Mouse (Mus musculus) intestine, embryonic 16.5 days (tissue): ENCODE results near the gene Rnf126. TPM values are rescaled to one million over a fixed set of nuclear protein-coding genes. Genes with fewer than 3 reads are reported as not detected.

Experiments used
- ATAC-seq: fragments of 200-750 bp; cut with Nextera tagmentation; 2 replicates; pipeline ENCODE4 v1.8.0; 2017; ENCODE audit warnings: moderate TSS enrichment, moderate library complexity
- H3K27ac ChIP-seq: fragments of 300-500 bp; sonication (generic); 2 replicates; pipeline ENCODE4 v1.5.1; 2014; ENCODE audit warnings: mild to moderate bottlenecking, low read length
- H3K27me3 ChIP-seq: fragments of 300-500 bp; sonication (generic); replicated peaks from 2 replicates; pipeline ENCODE4 v1.6.1; 2014; ENCODE audit warnings: low read length, control low read depth, mixed read lengths; ENCODE audit not compliant: control insufficient read depth, insufficient read depth
- H3K36me3 ChIP-seq: fragments of 300-500 bp; sonication (generic); 2 replicates; pipeline ENCODE4 v1.6.1; 2014; ENCODE audit warnings: low read length, control low read depth; ENCODE audit not compliant: control insufficient read depth, insufficient read depth
- H3K4me1 ChIP-seq: fragments of 300-500 bp; sonication (generic); 2 replicates; pipeline ENCODE4 v1.6.1; 2014; ENCODE audit warnings: low read length, control low read depth, mixed read lengths; ENCODE audit not compliant: control insufficient read depth, insufficient read depth
- H3K4me2 ChIP-seq: fragments of 300-500 bp; sonication (generic); 2 replicates; pipeline ENCODE4 v1.6.1; 2014; ENCODE audit warnings: low read depth, low read length, control low read depth
- H3K4me3 ChIP-seq: fragments of 300-500 bp; sonication (generic); 2 replicates; pipeline ENCODE4 v1.5.1; 2014; ENCODE audit warnings: mild to moderate bottlenecking, low read length
- H3K9ac ChIP-seq: fragments of 300-500 bp; sonication (generic); 2 replicates; pipeline ENCODE4 v1.6.1; 2014; ENCODE audit warnings: low read depth, low read length
- H3K9me3 ChIP-seq: fragments of 300-500 bp; sonication (generic); 2 replicates; pipeline ENCODE4 v1.6.1; 2016; ENCODE audit warnings: low read length, control low read depth; ENCODE audit not compliant: control insufficient read depth
- WGBS: fragments of 180-500 bp; shearing (Covaris S2); extraction: QIAGEN DNeasy Blood & Tissue Kit; methylation state at CpG from one replicate; pipeline ENCODE4 v1.1.7; 2014; 5-methylcytosine and 5-hydroxymethylcytosine counted together
- polyA plus RNA-seq: library from polyadenylated mRNA; unstranded; fragments of >200 nt; fragmentation: Nextera tagmentation; extraction: Ambion mirVana; gene quantifications from 2 replicates; pipeline ENCODE4 v1.2.1, GENCODE M21; 2015

Gene Rnf126
- polyA plus RNA-seq, 1 experiment from 2014 or later: 39.7 TPM

DNA sequence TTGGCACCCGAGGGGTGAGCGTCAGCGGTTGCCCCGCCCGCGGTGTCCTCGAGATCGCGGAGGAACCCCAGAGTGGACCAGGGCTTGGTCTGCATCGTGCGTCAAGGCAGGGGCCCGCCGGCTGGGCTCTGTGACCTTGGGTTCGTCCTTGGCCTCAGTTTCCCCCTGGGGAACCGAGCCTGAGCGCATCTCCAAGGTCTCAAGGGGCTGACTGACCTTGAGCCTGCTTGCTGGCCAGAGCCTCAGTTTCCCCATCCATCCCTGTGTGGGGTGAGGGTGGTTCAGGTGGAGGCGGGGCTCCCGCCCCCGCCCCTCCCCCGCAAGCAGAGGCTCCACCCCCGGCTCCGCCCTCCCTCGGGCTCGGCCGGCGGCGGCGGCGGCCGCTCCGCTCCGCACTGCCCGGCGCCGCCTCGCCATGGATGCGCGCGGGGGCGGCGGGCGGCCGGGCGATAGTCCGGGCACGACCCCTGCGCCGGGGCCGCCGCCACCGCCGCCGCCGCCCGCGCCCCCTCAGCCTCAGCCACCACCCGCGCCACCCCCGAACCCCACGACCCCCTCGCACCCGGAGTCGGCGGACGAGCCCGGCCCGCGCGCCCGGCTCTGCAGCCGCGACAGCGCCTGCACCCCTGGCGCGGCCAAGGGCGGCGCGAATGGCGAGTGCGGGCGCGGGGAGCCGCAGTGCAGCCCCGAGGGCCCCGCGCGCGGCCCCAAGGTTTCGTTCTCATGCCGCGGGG, 50.3 kb downstream of the Rnf126 start, which contains the start of gene Hcn2:
Gene Hcn2 (plus strand): TSS at position 381 of the 734 bp plus-strand sequence.
- peak; percentile 52 for ATAC-seq
- peak within 1 kb of the TSS; percentile 67 for H3K4me3 ChIP-seq
- H3K4me2 ChIP-seq: peak within 1 kb of the TSS; percentile 95
- WGBS: 2% methylated on average over 57 of the region's 91 CpGs
- no peaks in the 10 kb centered on the region for H3K9me3 ChIP-seq
- peaks cover 13% of the 10 kb centered on the region for H3K4me1 ChIP-seq
- H3K27me3 ChIP-seq: peaks cover 40% of the 10 kb centered on the region
- no peak within 1 kb of the TSS for H3K27ac ChIP-seq
- peaks cover 5% of the 10 kb centered on the region; the same call in 1 of the 2 replicates for H3K36me3 ChIP-seq
- H3K9ac ChIP-seq: peak within 1 kb of the TSS; percentile 63

DNA sequence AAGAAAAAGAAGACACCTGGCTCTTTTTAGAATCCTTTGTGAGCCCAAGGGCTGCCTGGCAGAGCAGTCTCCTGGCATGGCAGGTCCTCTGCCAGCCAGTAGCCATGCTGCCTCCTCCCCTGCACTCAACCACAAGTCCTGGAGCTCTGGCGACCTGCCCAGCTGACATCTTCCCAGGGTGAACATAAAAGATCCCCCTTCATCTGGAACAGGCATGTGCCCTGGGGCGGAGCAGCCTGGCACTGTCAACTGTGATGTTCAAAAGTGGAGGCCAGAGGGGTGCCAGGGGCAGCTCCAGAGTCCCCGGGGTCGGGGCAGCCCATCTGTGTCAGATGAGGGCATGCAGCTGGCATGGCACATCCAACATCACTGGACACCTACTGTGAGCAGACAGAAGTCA, 51.8 kb downstream of the Rnf126 start:
- H3K27ac ChIP-seq: no peak overlapping the region
- H3K9me3 ChIP-seq: no peaks in the 10 kb centered on the region
- H3K4me3 ChIP-seq: no peak overlapping the region
- peaks cover 13% of the 10 kb centered on the region; the same call in 1 of the 2 replicates for H3K36me3 ChIP-seq
- H3K9ac ChIP-seq: no peak overlapping the region
- ATAC-seq: no peak
- peaks cover 13% of the 10 kb centered on the region for H3K4me1 ChIP-seq
- no peak overlapping the region for H3K4me2 ChIP-seq
- H3K27me3 ChIP-seq: peaks cover 40% of the 10 kb centered on the region
- 68% methylated on average over 4 of the region's 4 CpGs for WGBS

DNA sequence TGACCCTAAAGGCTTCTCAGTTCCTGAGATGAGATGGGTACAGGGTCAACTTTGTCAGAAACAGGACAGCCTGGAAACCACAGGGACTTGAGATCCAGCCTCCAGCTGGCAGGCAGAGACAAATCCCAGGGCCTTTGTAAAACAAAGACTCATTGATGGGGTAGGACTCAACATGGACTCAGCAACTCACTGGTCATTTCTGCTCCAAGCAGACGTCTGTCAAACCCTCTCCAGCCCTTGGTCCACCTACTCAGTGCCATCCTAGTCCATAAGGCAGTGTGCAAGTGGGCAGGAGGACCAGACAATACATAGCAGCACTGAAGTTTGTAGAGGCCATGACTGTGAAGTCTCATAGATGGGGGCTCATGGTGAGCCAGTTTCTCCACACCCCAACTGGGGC, 53.6 kb downstream of the Rnf126 start:
- no peak overlapping the region for H3K4me3 ChIP-seq
- H3K4me1 ChIP-seq: peaks cover 23% of the 10 kb centered on the region
- H3K9ac ChIP-seq: no peak overlapping the region
- no peak for ATAC-seq
- no peaks in the 10 kb centered on the region for H3K9me3 ChIP-seq
- no peak overlapping the region for H3K4me2 ChIP-seq
- peaks cover 21% of the 10 kb centered on the region; the same call in 1 of the 2 replicates for H3K36me3 ChIP-seq
- WGBS: 18% methylated on average over 1 of the region's 1 CpGs
- peaks cover 32% of the 10 kb centered on the region for H3K27me3 ChIP-seq
- no peak overlapping the region for H3K27ac ChIP-seq

DNA sequence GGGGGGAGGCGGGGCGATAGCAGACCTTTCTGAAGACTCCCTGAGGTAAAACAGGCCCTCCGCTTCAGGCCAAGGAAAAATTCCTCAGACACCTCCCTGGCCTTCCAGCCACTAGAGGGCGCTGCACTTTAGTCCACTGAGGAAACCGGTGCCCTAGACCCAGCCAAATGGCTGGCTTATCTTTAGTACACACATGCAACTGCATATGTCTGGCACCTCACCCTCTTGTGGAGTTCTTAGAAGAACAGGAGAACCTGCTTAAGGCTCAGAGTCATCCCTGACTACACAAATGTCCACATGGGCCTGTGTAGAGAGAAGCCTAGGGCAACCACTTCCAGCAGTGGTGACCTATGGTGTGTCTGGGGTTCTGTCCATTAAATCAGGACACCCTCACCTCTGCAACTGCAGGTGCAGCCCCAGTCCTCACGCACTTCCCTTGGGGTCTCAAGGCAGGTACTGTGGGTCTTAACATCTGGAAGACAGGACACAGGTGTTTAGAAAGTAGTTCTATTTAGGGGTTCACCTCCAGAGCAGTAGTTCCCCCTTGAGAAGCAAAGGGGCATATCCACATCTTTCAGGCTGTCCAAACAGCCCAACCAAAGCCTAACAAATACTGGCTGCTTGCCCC, 54.1 kb downstream of the Rnf126 start:
- Histone ChIP-seq H3K9me3 (no peaks in the 10 kb centered on the region), H3K4me3 (no peak overlapping the region), H3K9ac (no peak overlapping the region), H3K4me1 (peaks cover 28% of the 10 kb centered on the region), H3K36me3 (peaks cover 22% of the 10 kb centered on the region; the same call in 1 of the 2 replicates), H3K4me2 (no peak overlapping the region), H3K27me3 (peaks cover 29% of the 10 kb centered on the region), H3K27ac (no peak overlapping the region)
- ATAC-seq: peak; percentile 58
- 9% methylated on average over 6 of the region's 6 CpGs for WGBS

DNA sequence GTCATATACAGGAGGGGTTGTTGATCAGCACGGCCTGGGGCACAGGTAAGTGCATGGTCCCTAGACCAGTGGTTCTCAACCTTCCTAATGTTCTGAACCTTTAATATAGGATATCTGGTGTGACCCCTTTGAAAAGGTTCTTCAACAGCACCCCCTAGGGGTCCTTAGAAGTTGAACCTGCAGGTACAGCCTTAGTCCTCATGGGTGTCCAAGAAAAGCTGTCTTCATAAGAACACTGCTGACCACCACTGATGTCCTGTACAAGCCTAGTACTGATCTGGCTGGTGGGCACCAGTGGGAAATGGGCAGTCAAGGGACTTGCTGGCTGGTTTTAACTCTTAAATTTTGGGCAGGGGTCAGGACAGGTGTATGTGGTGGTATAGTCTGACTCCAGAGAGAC, 54.7 kb downstream of the Rnf126 start:
- 74% methylated on average over 1 of the region's 1 CpGs for WGBS
- Histone ChIP-seq H3K4me2 (no peak overlapping the region), H3K9me3 (no peaks in the 10 kb centered on the region), H3K36me3 (peaks cover 27% of the 10 kb centered on the region; the same call in 1 of the 2 replicates), H3K27me3 (peaks cover 23% of the 10 kb centered on the region), H3K4me3 (no peak overlapping the region), H3K4me1 (peaks cover 29% of the 10 kb centered on the region), H3K27ac (no peak overlapping the region), H3K9ac (no peak overlapping the region)
- peak; percentile 8 for ATAC-seq

DNA sequence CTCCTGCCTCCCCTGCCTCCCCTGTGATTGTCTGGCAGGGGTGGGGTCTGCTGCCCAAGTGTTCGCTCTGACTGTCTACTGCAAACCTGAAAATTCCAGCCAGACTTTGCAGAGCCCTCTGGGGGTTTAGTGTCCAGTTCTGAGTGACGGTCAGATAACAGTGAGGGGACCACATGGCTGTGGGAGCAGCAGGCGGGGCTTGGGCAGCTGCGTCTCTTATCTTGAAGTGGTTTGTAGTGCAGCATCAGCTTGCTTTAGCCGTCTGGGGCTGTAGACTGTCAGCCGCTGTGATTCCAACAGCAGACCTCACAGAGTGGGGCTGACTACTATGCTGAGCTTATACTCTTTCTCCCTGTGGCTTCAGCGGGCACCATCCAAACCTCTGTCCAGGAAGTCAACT, 57.4 kb downstream of the Rnf126 start:
- Histone ChIP-seq H3K4me2 (no peak overlapping the region), H3K9ac (no peak overlapping the region), H3K27me3 (no peaks in the 10 kb centered on the region), H3K9me3 (no peaks in the 10 kb centered on the region), H3K4me3 (no peak overlapping the region), H3K27ac (no peak overlapping the region), H3K4me1 (peaks cover 40% of the 10 kb centered on the region), H3K36me3 (peaks cover 27% of the 10 kb centered on the region; the same call in 1 of the 2 replicates)
- ATAC-seq: no peak
- 60% methylated on average over 7 of the region's 7 CpGs for WGBS

DNA sequence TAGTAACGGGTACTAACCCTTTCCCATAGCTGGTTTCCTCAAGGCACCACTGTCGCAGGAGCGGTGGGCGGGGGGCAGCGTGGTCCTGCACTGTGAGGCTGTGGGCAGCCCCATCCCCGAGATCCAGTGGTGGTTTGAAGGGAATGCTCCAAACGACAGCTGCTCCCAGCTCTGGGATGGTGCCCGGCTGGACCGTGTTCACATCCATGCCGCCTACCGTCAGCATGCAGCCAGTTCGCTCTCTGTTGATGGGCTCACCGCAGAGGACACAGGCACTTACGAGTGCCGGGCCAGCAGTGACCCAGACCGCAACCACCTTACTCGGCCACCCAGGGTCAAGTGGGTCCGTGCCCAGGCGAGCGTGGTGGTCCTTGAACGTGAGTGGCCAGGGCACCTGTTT, 58.1 kb downstream of the Rnf126 start:
- Histone ChIP-seq H3K27ac (no peak overlapping the region), H3K4me3 (no peak overlapping the region), H3K9ac (peak overlapping the region; percentile 19; the same call in 1 of the 2 replicates), H3K27me3 (no peaks in the 10 kb centered on the region), H3K9me3 (no peaks in the 10 kb centered on the region), H3K36me3 (peaks cover 27% of the 10 kb centered on the region; the same call in 1 of the 2 replicates), H3K4me1 (peaks cover 40% of the 10 kb centered on the region), H3K4me2 (no peak overlapping the region)
- no peak for ATAC-seq
- WGBS: 88% methylated on average over 21 of the region's 21 CpGs

Other genes with a start within 250 kb of the Rnf126 start
- gene Plpp2, start 233.2 kb downstream of the Rnf126 start, polyA plus RNA-seq: 140 and 145 TPM in 2 replicates
- gene Mier2, start 211.8 kb downstream of the Rnf126 start, polyA plus RNA-seq: 36.7 and 38.4 TPM in 2 replicates
- gene Theg, start 179.6 kb downstream of the Rnf126 start, polyA plus RNA-seq: not detected in 2 replicates
- gene C2cd4c, start 152.9 kb downstream of the Rnf126 start, polyA plus RNA-seq: 0.02 and 0.07 TPM in 2 replicates
- gene Shc2, start 129.0 kb downstream of the Rnf126 start, polyA plus RNA-seq: 1.1 and 2.5 TPM in 2 replicates
- gene Odf3l2, start 121.2 kb downstream of the Rnf126 start, polyA plus RNA-seq: not detected in 2 replicates
- 27.4 and 31.8 TPM in 2 replicates for gene Madcam1, start 102.4 kb downstream of the Rnf126 start, polyA plus RNA-seq
- 56.8 and 64.4 TPM in 2 replicates for gene Tpgs1, start 97.6 kb downstream of the Rnf126 start, polyA plus RNA-seq
- 120 and 128 TPM in 2 replicates for gene Cdc34, start 84.8 kb downstream of the Rnf126 start, polyA plus RNA-seq
- gene Gzmm, start 77.9 kb downstream of the Rnf126 start, polyA plus RNA-seq: 0.21 and 0.56 TPM in 2 replicates
- 1,158 and 1,189 TPM in 2 replicates for gene Bsg, start 62.5 kb downstream of the Rnf126 start, polyA plus RNA-seq
- 0.04 TPM in 1 of 2 replicates, not detected in the other for gene Hcn2, start 50.3 kb downstream of the Rnf126 start, polyA plus RNA-seq
- gene Polrmt, start 20.4 kb downstream of the Rnf126 start, polyA plus RNA-seq: 38.8 and 40.5 TPM in 2 replicates
- gene Fgf22, start 11.9 kb downstream of the Rnf126 start, polyA plus RNA-seq: 0.26 TPM in 1 of 2 replicates, not detected in the other
- gene Fstl3, start 10.3 kb upstream of the Rnf126 start, polyA plus RNA-seq: 15.1 and 16.6 TPM in 2 replicates
- gene Prss57, start 24.0 kb upstream of the Rnf126 start, polyA plus RNA-seq: 0.07 and 0.11 TPM in 2 replicates
- gene Palm, start 26.6 kb upstream of the Rnf126 start, polyA plus RNA-seq: 44.1 and 44.8 TPM in 2 replicates
- 204 and 210 TPM in 2 replicates for gene Misp, start 54.0 kb upstream of the Rnf126 start, polyA plus RNA-seq
- gene Ptbp1, start 87.5 kb upstream of the Rnf126 start, polyA plus RNA-seq: 295 and 302 TPM in 2 replicates
- 2.7 and 2.8 TPM in 2 replicates for gene Prtn3, start 107.5 kb upstream of the Rnf126 start, polyA plus RNA-seq
- 25.5 and 28.2 TPM in 2 replicates for gene Plppr3, start 107.7 kb upstream of the Rnf126 start, polyA plus RNA-seq
- 0.42 and 2.4 TPM in 2 replicates for gene Elane, start 119.3 kb upstream of the Rnf126 start, polyA plus RNA-seq
- gene Cfd, start 123.9 kb upstream of the Rnf126 start, polyA plus RNA-seq: not detected in 2 replicates
- 34.1 and 37.2 TPM in 2 replicates for gene Med16, start 142.0 kb upstream of the Rnf126 start, polyA plus RNA-seq
- 2.1 and 7.8 TPM in 2 replicates for gene Gm26602, start 143.9 kb upstream of the Rnf126 start, polyA plus RNA-seq
- 0.68 and 0.69 TPM in 2 replicates for gene Kiss1r, start 150.0 kb upstream of the Rnf126 start, polyA plus RNA-seq
- 105 and 116 TPM in 2 replicates for gene R3hdm4, start 154.3 kb upstream of the Rnf126 start, polyA plus RNA-seq
- 19.4 and 22.1 TPM in 2 replicates for gene Arid3a, start 160.1 kb upstream of the Rnf126 start, polyA plus RNA-seq
- gene Wdr18, start 193.2 kb upstream of the Rnf126 start, polyA plus RNA-seq: 86.2 and 96.6 TPM in 2 replicates
- 0.15 and 0.16 TPM in 2 replicates for gene Grin3b, start 203.8 kb upstream of the Rnf126 start, polyA plus RNA-seq
- gene Tmem259, start 217.4 kb upstream of the Rnf126 start, polyA plus RNA-seq: 7.0 and 9.7 TPM in 2 replicates
- 226 and 245 TPM in 2 replicates for gene Cnn2, start 221.6 kb upstream of the Rnf126 start, polyA plus RNA-seq
- gene Abca7, start 229.5 kb upstream of the Rnf126 start, polyA plus RNA-seq: 3.3 and 3.4 TPM in 2 replicates
- gene Arhgap45, start 249.7 kb upstream of the Rnf126 start, polyA plus RNA-seq: 6.0 and 7.3 TPM in 2 replicates